Mouse (Mus musculus) heart, postnatal 10 days (tissue): ENCODE results near the gene Mapk7. TPM values are rescaled to one million over a fixed set of nuclear protein-coding genes. Genes with fewer than 3 reads are reported as not detected.
A peak's percentile ranks its signal among the peaks of the same experiment; 100 is the strongest.

Source experiments
- DNase-seq, 2 experiments: peaks; one replicate each; pipeline ENCODE4 v3.0.0; 2021
- intact Hi-C: fragments of 180-260 bp; cut with DNase I; formaldehyde crosslinking; loops from one replicate; pipeline ENCODE4 v1.15.1; 2025
- total RNA-seq, 2 experiments: library from RNA; stranded (reverse); gene quantifications; 2 replicates each; pipeline ENCODE4 v1.2.3; 2021

The Mapk7 gene
- total RNA-seq, result 10 to 100 TPM; 11.7 to 12.0 TPM

DNA sequence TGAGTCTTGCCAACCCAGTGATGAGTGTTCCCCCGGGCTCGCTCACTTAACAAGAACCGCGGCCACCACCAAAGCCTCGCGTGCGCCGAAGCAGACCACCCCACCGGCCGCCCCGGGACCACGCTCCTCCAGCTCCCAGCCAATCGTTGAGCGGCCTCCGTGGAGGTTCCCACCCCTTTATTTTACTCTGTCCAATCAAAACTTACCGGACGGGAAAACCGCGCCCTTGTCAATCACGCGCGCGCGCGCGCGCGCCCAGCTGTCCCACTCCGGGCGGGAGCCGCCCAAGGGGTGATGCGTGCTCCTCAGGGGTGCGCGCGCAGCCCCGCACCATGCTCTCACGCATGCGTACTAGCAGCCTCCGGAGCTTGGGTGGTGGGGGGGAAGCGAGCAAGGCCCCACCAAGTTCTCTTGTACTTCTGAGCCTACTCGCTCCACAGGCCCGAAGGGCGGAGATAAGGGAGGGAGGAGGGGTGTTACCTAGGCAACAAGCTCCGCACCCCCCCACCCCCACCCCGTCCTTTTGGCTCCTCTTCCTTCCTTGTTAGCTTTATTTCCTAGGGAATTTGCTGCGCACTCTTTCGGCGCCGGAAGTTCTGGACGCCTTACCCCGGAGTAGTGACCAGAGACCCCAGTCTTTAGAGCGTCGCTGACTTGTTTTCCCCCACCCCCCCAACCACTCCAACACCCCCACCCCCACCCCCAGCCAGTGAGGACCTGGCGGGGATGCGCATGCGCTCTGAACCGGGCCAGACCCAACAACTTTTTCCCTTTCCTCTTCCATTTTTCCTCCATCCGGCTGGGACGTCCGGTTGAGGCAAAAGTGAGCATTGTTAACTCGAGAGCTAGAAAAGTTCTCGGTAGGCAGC is at the start of gene Mapk7:
Mapk7 (minus strand) TSS at position 278 of the 869 bp plus-strand sequence.
- intact Hi-C loops, result no loop called here

DNA sequence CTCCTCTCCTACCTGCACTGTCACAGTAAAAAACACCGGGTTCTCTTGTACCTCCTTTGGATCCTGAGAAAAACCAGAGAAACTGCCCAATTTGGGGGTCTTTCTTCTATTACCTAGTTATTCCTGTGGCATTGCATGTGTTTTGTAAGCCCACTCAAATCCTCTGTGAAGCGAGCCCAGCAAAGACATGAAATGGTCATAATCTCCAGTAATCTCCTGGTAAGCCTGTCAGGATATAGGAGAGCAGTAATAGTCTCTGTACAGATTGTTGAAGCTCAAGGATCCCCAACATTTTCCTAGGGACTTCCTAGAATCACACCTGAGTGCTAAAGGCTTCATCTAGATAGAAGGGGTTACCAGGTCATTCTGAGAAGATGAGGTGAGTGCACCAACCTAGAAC is 46.9 kb upstream of the Mapk7 start:
- intact Hi-C loops, result no loop called here

More for the DNA sequence above, at the start of gene Mapk7:
- peak; percentile 98 to 99 for DNase-seq

DNA sequence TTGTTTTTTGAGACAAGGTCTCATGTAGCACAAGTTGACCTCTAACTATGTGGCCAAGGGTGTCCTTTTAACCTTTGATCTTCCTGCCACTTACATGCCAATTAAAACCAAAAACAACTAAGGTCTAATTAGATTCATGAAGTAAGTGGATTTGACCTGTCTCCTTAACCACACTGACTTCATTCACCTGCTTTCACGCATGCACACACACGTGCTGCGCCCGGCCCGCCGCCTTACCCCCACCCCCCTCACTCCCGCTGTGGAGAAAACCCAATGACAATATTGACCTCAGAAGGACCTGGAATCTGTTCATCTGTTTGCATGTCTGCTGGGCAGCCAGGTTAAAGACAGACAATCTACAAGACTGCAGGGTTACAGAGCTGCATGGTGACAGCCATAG is 46.4 kb upstream of the Mapk7 start:
- no peak for DNase-seq
- intact Hi-C loops, result no loop called here

More for the DNA sequence above, 46.9 kb upstream of the Mapk7 start:
- no peak for DNase-seq

DNA sequence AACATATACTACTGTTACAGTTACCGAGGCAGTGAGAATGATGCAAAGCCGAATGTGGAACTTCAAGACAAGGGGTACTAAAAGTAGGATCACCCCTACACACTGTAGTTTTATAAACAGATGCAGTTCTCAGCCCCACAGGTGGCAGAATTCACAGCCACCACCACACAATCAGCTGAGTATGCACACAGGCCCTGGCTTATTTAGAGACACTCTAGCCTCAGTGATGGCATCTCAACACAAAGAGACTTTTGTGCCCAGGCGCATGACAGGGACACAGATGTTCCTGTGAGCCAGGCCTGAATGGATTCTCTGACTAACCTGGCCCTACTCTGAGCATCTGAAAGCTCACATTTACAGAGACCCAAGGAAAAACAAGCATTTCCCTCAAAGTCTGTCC is 43.2 kb upstream of the Mapk7 start:
- no peak for DNase-seq
- intact Hi-C loops, result no loop called here

- no peak for DNase-seq
- intact Hi-C loops, result no loop called here
Observed at GRCm38 (mm10) chr11:61536952-61537351, 42.7 kb upstream of the Mapk7 start.

DNA sequence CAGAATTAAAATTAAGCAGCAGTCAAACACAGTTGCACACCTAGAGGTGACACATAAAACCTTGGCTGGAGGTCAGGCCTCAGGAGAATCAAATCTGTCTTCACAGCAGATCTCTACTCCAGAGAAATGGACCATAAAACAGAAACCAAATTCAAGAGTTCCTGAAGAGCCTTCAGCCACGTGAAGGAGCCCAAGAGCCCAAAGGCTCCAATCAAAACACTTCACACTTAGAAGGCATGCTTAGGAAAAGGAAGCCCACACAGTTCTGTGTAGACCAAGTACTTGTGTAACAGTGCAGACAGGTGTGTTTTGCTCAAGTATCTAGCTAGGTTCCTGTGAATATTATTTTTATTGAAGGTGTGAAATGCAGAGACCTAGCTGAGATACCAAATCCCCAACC is 41.3 kb upstream of the Mapk7 start:
- intact Hi-C loops, result no loop called here
- no peak for DNase-seq

DNA sequence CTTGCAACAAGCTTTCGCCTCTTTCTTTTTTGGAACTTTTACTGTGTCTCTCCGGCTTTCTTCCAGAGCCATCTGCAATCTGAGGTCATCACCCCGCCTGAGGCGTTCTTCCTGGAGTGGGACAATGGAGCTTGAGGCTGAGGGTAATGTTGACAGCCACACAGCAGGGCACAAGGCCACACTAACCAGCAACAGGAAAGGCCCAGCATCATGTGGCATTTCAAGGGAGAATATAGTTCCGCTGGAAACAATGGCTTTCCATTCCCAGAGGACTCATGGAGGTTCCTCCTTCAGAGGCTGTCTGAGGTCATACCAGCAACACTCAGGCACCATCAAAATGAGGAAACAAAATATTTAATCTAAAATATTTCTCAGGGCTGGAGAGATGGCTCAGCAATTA is 39.4 kb upstream of the Mapk7 start:
- DNase-seq, result peak; percentile 56 to 61
- intact Hi-C loops, result loop anchor here (5.0 kb wide), 2 partner anchors 44 to 84 kb away; partner anchors contain the start of gene Epn2

DNA sequence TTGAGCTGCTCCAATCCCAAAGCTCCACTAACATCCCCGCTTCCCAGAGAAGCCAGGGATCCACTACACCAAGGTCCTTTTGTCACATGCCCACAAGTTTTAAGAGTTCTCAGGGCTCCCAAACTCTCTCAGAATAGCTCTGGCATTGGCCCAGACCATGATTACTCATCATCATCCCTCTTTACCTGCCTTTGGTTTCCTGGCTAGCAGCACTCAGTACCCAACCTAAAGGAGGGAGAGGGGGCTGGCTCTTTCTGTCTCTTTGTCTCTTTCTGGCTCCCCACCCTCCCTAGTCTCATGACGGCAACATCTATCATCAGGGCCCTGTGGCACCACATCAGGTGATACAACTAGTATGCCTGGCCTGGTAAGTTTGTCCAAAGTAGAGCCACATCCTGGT is 38.6 kb upstream of the Mapk7 start:
- intact Hi-C loops, result loop anchor here (5.0 kb wide), 2 partner anchors 44 to 84 kb away; partner anchors contain the start of gene Epn2
- peak; percentile 35 to 36 for DNase-seq

- no peak for DNase-seq
- intact Hi-C loops, result no loop called here
Observed at GRCm38 (mm10) chr11:61529268-61529713, 35.1 kb upstream of the Mapk7 start.

DNA sequence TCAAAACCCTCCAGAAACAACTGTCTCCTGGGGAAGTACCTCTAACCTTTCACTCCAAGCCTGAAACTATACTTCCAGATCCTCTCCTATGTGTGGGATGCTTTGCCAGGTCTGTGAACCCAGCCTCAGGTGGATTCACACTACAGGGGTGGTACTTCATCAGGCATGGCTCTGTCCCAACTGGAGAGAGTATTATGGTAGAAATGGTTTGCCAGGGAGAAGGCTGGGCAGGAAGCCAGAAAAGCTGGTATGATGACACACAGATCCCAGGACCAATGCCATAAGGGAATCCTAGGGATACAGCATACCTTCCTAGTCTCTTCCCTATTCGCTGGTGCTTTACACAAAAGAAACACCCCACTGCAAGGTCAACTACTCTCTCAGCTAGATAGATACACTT is 32.7 kb upstream of the Mapk7 start:
- intact Hi-C loops, result no loop called here
- DNase-seq, result peak in 1 of 2 experiments; percentile 49

- DNase-seq, result peak; percentile 34 to 64
- intact Hi-C loops, result loop anchor here (10.0 kb wide), 1 partner anchor 55 kb away; the partner anchor contains the start of gene Epn2
Observed at GRCm38 (mm10) chr11:61519484-61520107, 25.4 kb upstream of the Mapk7 start.

DNA sequence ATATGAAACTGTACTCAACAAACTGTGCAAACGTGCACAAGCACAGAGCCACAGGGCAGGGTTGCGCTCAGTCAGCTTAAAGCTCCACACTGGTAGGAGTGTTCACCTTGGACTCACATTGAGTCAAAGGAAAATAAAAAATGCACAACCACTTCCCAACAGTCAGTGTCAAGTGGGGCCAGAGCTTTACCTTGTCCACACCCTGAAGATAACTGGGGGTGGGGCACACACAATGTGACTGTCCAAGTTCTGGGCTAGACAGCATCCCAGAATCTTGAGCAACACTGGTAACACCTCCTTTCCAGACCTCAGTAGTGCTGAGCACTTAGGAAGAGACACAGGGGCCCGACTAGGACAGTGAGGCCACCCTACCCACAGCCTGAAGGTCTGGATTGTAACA is 24.7 kb upstream of the Mapk7 start:
- no peak for DNase-seq
- intact Hi-C loops, result loop anchor here (10.0 kb wide), 1 partner anchor 56 kb away; the partner anchor contains the start of gene Epn2

DNA sequence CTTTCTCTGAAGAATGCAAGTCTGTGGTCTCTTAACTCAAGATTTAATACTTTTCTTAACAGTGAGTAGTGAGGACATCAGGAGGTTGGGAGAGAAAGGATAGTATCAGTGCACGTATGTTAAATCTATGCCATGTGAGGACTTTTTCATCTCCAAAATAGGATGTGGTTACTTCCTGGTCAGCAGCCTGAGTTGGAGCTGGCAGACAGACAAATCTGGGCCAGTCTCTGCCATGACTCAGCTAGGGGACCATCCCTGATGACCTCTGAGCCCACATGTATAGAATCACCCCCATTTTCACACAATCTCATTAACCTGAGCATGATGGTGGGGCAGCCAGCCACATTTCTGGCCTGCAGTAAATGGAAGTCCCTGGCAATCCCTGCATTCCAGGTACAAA is 23.8 kb upstream of the Mapk7 start:
- intact Hi-C loops, result loop anchor here (10.0 kb wide), 1 partner anchor 57 kb away; the partner anchor contains the start of gene Epn2

DNA sequence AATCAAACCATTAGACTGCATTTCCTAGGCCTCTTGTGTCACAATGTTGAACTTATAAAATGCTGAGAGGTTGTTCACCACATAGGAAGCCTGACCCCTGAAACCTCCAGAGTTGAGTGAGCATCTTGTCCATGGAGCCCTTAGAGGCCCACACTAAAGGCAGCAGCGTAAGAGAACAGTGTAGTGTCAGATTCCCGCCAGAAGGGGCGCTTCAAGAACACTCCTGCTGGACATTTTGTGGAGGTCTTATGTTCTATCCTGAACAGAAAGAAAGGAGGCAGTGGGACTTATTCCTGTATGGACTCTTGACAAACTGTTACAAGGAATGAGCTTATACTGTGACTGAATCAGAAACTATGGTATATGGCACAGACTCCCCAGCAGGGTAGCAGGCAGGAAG is 20.7 kb upstream of the Mapk7 start:
- intact Hi-C loops, result loop anchor here (10.0 kb wide), 1 partner anchor 60 kb away; the partner anchor contains the start of gene Epn2
- DNase-seq, result peak; percentile 41 to 64

More for the DNA sequence above, 23.8 kb upstream of the Mapk7 start:
- DNase-seq, result no peak

DNA sequence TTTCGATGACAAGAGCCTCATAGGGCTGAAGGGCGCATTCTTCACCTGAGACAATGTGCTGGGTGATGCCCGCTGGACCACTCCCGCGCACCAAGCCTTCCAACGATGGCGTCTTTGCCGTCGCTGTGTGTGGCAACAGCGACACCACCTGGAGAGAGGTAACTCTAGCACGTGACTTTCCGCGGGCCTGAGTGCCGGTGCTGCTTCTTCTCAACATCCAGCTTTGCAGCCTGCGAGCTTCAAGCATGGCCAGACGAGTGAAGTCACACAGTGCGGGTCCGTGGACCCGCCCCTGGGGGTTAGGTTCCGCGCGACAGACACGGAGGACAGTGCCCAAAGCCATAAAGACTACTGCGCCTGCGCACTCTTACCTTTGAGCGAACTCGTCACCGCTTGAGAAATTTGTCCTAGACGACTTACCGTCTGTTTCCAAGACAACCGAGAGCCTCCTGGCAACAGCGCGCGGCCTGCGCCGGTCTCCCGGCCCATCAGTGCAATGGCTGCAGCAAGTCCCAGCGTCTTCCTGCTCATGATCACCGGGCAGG is 10.6 kb upstream of the Mapk7 start, which contains the start of gene B9d1:
B9d1 (plus strand) TSS at position 432 of the 545 bp plus-strand sequence.
- intact Hi-C loops, result loop anchor here (2.0 to 10.0 kb wide), 6 partner anchors 94 to 1600 kb away; no protein-coding TSS in a partner anchor
- DNase-seq, result peak; percentile 97 to 98

DNA sequence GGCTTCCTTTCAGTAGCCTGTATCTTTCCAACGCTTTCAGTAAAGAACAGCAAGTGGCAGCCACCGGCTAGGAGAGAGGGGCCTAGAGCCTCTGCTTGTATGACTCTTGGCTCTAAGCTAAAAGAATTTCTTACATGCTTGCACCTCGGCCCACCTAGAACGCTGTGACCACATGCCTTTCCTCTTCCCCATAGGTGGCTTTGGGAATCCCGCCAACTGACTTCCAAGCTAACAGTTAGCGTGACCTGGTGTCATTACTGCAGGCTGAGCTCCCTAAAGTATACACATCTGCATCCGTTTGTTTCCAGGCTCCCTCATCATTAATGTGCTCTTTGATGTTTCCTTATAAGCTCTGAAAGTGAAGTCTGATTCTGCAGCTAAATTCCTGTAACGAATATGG is 9.7 kb upstream of the Mapk7 start:
- intact Hi-C loops, result loop anchor here (2.0 to 10.0 kb wide), 5 partner anchors 93 to 1599 kb away; no protein-coding TSS in a partner anchor
- no peak for DNase-seq

DNA sequence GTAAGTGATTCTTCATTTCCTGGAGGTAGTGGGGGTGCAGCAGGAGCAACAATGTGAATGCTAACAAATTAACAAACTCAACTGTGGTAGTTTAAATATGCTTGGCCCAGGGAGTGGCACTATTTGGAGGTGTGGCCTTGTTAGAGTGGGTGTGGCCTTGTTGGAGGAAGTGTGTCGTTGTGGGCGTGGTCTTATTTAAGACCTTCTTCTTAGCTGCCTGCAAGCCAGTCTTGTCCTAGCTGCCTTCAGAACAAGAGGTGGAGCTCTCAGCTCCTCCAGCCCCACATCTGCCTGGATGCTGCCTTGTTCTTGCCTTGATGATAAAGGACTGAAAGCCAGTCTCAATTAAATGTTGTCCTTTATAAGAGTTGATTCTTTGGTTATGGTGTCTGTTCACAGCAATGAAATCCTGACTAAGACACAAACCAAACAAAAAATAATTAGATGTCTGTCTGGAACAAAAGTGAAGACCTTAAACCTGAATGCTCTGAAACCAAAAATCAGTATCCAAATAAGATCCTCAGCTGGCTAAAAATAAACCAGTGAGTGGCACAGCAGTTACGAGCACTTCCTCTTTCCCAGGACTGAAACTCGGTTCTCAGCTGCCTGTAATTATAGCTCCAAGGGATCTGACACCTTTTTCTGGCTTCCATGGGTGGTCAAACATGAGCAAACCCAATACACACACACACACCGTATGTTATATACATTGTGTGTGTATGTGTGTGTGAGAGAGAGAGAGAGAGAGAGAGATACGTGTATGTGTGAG is 4.7 kb upstream of the Mapk7 start:
- intact Hi-C loops, result loop anchor here (2.0 kb wide), 1 partner anchor 150 kb away; no protein-coding TSS in a partner anchor
- no peak for DNase-seq

GRCm38 (mm10) chr11:61497490-61497889 is 3.3 kb upstream of the Mapk7 start:
- DNase-seq, result no peak
- intact Hi-C loops, result no loop called here

DNA sequence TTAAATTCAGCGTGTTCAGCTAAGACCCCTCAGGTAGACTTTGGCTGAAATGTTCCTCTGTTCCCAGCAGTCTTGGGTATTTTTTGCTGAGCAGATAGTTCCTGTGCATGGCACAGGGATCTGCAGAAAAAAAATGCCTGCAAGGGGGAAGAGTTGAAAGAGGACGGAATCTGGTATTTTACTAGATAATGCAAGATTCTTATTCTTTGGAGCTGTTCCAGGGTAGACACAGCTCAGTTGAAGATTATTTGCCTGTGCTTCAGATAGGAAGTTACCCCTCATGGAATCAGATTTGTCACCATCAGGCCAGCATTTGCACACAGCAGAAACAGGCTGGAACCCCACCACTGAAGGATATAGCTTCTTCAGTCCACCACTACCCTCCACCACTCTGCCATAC is 1.3 kb upstream of the Mapk7 start:
- intact Hi-C loops, result no loop called here
- DNase-seq, result no peak

DNA sequence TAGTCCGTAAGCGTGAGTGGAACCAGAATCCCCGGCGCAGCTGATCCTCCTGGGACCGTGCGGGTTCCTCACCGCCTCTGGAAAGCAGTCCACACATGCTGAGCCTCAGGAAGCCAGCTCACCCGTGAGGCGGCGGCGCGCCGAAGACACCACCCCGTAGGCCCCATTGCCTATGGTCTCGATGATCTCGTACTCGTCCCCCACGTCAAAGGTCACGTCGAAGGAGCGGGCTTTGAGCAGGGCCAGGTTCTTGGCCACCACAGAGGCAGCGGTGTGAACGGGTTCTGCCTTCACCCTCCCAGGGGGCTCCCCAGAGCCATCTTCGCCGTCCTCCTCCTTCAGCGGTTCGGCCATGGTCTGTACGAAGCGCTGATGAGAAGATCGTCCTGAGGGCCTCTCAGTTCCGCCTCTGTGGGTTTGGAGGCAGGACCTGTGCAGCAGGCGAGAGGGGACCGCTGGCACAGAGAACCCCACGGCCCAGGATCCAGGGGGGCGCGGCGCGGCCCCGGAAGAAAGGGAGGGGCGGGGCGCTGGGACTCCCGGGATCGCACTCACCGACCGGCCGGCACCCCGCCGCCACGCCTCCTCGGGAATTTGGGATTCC is 579 bp downstream of the Mapk7 start:
- DNase-seq, result no peak
- intact Hi-C loops, result no loop called here
